Mouse (Mus musculus) stomach, postnatal 0 days (tissue): ENCODE results near the gene Cryba4.

Experiments used
- CTCF ChIP-seq: IDR thresholded peaks from 2 replicates; pipeline ENCODE4 v1.5.1; 2016; ENCODE audit warnings: antibody characterized with exemption, low read depth, mild to moderate bottlenecking, moderate library complexity
- EP300 ChIP-seq: optimal IDR thresholded peaks from 2 replicates; pipeline ENCODE3; 2016; ENCODE audit warnings: antibody characterized with exemption

GRCm38 (mm10) chr5:112260818-112261217 is 8.5 kb upstream of the Cryba4 start:
- TF ChIP-seq CTCF (no peak), EP300 (no peak)
